Mouse (Mus musculus): ENCODE measurements around the gene Glyr1. TPM values are rescaled to one million over a fixed set of nuclear protein-coding genes. Genes with fewer than 3 reads are reported as not detected.

Glyr1 gene
- total RNA-seq, 1 experiment from 2014 or later, result 165 TPM

- ATAC-seq (ENCODE audit: extremely low read depth, insufficient number of reproducible peaks, low FRiP score, poor library complexity, severe bottlenecking), result peak; percentile 88
Measured at GRCm38 (mm10) chr16:5013054-5013838, 36.4 kb downstream of the Glyr1 start, which contains the start of gene Rogdi. Rogdi (minus strand) TSS chr16:5013553.

DNA sequence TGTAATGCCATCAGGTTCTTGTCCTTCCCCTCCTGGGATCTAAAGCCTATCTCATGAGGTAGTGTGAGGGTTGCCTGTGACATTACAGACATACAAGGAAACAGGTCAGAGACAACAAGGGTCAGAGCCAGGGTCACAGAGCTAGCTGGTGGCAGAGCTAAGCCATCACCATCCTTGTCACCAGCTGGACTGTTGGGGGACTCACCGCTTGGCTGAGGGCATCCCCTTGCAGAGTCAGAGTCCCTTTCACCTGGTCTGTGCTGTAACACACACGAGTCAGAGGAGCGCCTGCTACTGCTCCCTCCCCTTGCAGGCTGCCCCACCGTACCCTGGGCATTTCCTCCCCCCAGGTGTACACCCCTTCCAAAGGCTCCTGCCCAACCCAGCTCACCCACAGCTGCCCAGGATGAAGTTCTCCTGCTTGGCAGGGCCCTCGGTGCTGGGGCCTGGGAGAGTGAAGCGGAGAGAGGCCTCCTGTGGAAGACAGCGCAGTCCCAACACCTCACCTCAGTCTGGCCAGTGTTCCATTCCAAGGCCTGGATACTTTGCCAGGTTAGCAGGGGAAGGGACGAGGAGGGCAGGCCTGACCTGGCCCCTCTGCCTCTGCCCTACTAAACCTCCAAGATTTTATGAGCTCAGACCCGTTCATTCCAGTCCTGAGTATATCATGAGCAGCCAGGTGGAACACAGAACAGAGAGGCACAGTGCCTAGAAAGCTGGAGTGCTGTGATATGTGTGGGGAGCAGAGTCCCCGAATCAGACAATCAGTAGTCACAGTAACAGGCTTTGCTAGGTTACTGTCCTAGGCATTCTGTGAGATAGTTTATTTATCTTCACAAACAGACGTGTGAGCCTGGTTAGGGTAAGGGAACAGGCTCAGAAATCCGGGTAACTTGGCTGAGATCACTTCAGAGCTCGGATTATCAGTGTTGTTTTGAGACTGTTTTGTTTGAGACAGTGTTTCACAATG is 37.3 kb downstream of the Glyr1 start:
- no peak for ATAC-seq (ENCODE audit: extremely low read depth, insufficient number of reproducible peaks, low FRiP score, poor library complexity, severe bottlenecking)

GRCm38 (mm10) chr16:5011285-5011684 is 38.4 kb downstream of the Glyr1 start:
- ATAC-seq (ENCODE audit: extremely low read depth, insufficient number of reproducible peaks, low FRiP score, poor library complexity, severe bottlenecking), result peak; percentile 47

DNA sequence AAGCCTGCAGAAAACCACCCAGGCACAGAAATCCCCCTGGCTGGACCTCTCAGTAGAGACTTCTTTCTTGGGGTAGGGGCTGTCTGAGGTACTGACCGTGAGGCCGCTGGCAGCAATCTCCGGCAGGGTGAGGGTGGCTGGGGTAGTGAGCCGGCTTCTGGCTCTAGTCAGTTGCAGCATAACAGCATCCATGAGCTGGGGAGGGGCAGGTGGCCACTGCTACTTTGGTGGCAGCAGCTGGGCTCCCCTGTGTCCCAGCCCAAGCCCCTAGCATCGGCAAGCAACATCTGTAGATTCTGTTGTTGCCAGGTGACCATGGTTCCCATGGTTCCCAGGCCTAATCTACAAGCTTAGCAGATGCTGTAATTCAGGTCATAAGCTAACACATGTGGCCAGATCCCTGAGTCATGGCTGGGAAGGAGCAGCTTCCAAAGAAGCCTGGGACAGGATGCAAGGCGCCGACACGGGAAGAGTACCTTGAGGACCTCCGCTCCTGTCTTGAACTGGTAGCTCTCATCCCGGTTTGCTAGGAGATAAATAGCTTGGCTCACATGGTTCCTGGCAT is 39.2 kb downstream of the Glyr1 start:
- ATAC-seq (ENCODE audit: extremely low read depth, insufficient number of reproducible peaks, low FRiP score, poor library complexity, severe bottlenecking), result no peak

DNA sequence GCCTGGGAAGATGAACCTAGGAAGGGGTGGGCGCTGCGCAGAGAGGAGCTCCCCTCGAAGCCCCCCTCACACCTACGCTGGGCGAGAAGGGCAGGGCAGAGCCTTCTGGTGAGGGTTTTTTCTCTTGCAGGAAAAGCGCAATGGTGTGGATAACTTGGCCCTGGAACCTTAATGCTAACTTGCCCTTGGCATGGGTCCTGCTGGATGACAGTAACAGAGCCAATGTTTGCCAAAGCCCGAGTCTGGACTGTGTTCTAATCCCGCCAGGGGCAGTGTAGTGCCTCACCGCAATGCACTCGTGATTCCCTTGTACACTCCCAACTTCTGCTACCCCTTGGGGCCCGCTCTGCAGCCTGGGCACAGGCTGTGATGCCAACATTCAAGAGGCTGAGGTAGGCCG is 41.6 kb downstream of the Glyr1 start:
- ATAC-seq (ENCODE audit: extremely low read depth, insufficient number of reproducible peaks, low FRiP score, poor library complexity, severe bottlenecking), result no peak

- ATAC-seq (ENCODE audit: extremely low read depth, insufficient number of reproducible peaks, low FRiP score, poor library complexity, severe bottlenecking), result no peak
Measured at GRCm38 (mm10) chr16:5007492-5007891, 42.2 kb downstream of the Glyr1 start.

DNA sequence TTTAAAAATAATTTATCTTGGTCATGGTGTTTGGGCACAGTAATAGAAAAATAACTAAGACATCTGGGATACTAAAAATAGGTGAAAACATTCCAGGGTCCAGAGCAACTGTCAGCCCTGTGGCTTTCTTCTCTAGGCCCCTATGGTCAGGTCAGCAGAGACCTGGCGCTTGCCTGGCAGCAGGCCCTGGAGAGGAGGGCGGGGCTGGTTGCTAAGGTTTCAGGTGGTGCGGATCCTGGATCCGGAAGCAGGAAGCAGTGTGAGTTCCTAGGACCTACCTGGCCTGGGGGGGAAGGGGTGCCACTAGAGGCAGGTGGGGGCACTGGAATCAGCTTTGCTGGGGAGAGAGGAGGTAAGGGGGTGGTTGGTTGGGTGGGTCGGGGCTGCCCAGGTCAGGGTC is 42.6 kb downstream of the Glyr1 start, which contains the start of gene Smim22:
Gene Smim22 (plus strand): TSS at position 222 of the 400 bp plus-strand sequence.
- ATAC-seq (ENCODE audit: extremely low read depth, insufficient number of reproducible peaks, low FRiP score, poor library complexity, severe bottlenecking), result no peak

DNA sequence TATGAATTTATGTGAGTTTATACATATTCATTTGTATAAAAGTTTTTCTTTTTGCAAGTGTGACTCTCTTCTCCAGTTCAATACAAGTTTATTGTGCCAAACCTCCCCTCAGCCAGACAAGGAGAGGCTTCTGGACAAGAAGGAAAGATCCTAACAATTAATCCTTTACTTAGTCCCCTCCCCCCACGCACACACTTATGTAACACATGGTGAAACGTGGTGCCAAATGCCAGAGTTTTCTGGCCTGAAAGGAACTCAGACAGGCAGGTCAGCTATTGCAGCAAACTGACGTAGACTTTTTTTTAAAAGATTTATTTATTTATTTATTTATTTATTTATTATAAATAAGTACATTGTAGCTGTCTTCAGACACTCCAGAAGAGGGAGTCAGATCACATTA is 49.1 kb downstream of the Glyr1 start:
- ATAC-seq (ENCODE audit: extremely low read depth, insufficient number of reproducible peaks, low FRiP score, poor library complexity, severe bottlenecking), result no peak

GRCm38 (mm10) chr16:4998984-4999383 is 50.7 kb downstream of the Glyr1 start:
- ATAC-seq (ENCODE audit: extremely low read depth, insufficient number of reproducible peaks, low FRiP score, poor library complexity, severe bottlenecking), result no peak

- no peak for ATAC-seq (ENCODE audit: extremely low read depth, insufficient number of reproducible peaks, low FRiP score, poor library complexity, severe bottlenecking)
Measured at GRCm38 (mm10) chr16:4997553-4997952, 52.1 kb downstream of the Glyr1 start, which contains the start of gene Sept12. Sept12 (minus strand) TSS chr16:4997852.

DNA sequence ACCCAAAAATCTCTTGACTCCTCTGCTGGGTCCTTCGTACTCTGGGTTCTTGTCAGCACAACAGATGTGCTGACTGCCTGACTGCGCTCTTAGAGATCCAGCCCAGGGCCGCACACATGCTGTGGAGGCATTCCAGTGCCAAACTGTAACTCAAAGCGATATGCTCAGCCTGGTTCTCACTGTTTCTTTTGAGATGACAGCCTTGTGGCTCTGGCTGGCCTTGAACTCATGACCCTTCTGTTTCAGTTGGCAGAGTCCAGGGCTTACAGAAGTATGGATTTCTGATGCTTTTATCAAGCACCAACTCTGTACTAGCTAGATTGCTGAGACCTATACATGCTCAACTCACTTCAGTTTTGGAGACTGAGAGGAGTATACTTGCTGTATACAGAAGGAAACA is 56.4 kb downstream of the Glyr1 start:
- ATAC-seq (ENCODE audit: extremely low read depth, insufficient number of reproducible peaks, low FRiP score, poor library complexity, severe bottlenecking), result no peak

GRCm38 (mm10) chr16:4984717-4985116 is 64.9 kb downstream of the Glyr1 start:
- ATAC-seq (ENCODE audit: extremely low read depth, insufficient number of reproducible peaks, low FRiP score, poor library complexity, severe bottlenecking), result no peak

DNA sequence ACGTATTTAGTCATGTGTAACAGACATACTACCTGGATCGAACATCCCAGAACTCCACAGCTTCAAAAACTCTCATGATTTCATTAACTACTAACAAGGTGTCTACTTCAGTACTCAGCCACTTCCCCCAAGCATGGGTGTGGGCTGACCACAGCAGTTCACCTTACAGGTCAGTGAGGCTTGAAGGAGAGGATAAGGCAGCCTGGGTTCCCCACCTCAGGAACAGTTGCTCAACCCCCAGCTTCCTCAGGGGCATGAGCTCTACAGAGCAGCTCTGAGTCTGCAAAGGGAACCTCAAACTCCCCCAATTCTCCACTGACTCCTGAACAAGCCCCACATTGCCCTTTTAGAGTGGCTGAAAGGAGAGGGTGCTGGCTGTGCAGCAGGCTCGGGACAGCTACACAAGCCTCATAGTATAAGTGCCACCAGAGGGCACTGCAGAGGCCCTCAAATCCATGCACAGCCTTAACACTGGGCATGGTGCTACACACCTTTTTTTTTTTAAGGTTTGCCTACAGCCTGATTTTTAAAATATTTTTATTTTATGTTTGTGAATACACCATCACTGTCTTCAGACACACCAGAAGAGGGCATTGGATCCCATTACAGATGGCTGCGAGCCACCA is 69.8 kb downstream of the Glyr1 start:
- peak; percentile 86 for ATAC-seq (ENCODE audit: extremely low read depth, insufficient number of reproducible peaks, low FRiP score, poor library complexity, severe bottlenecking)

- no peak for ATAC-seq (ENCODE audit: extremely low read depth, insufficient number of reproducible peaks, low FRiP score, poor library complexity, severe bottlenecking)
Measured at GRCm38 (mm10) chr16:4978275-4979051, 71.2 kb downstream of the Glyr1 start.

GRCm38 (mm10) chr16:4976180-4976579 is 73.5 kb downstream of the Glyr1 start:
- ATAC-seq (ENCODE audit: extremely low read depth, insufficient number of reproducible peaks, low FRiP score, poor library complexity, severe bottlenecking), result no peak

GRCm38 (mm10) chr16:4974521-4974920 is 75.1 kb downstream of the Glyr1 start:
- ATAC-seq (ENCODE audit: extremely low read depth, insufficient number of reproducible peaks, low FRiP score, poor library complexity, severe bottlenecking), result no peak

GRCm38 (mm10) chr16:4971626-4972025 is 78.0 kb downstream of the Glyr1 start:
- no peak for ATAC-seq (ENCODE audit: extremely low read depth, insufficient number of reproducible peaks, low FRiP score, poor library complexity, severe bottlenecking)

All from neutrophil, adult 5-6 weeks (primary cell).